Mouse (Mus musculus) liver, embryonic 16.5 days (tissue): Measurements from ENCODE around the gene Gapdh. TPM values are rescaled to one million over a fixed set of nuclear protein-coding genes. Genes with fewer than 3 reads are reported as not detected.

Experiments used
- ATAC-seq: fragments of 200-750 bp; cut with Nextera tagmentation; 2 replicates; pipeline ENCODE4 v1.8.0; 2017; ENCODE audit warnings: low read depth, mild to moderate bottlenecking, moderate number of reproducible peaks, moderate library complexity
- H3K27ac ChIP-seq: fragments of 300-500 bp; sonication (generic); 2 replicates; pipeline ENCODE4 v1.5.1; 2014; ENCODE audit warnings: mild to moderate bottlenecking, low read length
- H3K27me3 ChIP-seq: fragments of 300-500 bp; sonication (generic); 2 replicates; pipeline ENCODE4 v1.6.1; 2014; ENCODE audit warnings: low read depth, low read length, mixed read lengths; ENCODE audit not compliant: control insufficient read depth, insufficient read depth
- H3K36me3 ChIP-seq: fragments of 300-500 bp; sonication (generic); 2 replicates; pipeline ENCODE4 v1.6.1; 2014; ENCODE audit warnings: mild to moderate bottlenecking; ENCODE audit not compliant: control insufficient read depth, insufficient read depth
- H3K4me1 ChIP-seq: fragments of 300-500 bp; sonication (generic); 2 replicates; pipeline ENCODE4 v1.6.1; 2014; ENCODE audit warnings: low read depth, low read length, mixed read lengths; ENCODE audit not compliant: control insufficient read depth
- H3K4me2 ChIP-seq: fragments of 300-500 bp; sonication (generic); 2 replicates; pipeline ENCODE4 v1.6.1; 2014; ENCODE audit warnings: low read depth, low read length, mixed read lengths
- H3K4me3 ChIP-seq: fragments of 300-500 bp; sonication (generic); 2 replicates; pipeline ENCODE4 v1.5.1; 2014; ENCODE audit warnings: low read depth, mild to moderate bottlenecking, low read length
- H3K9ac ChIP-seq: fragments of 300-500 bp; sonication (generic); 2 replicates; pipeline ENCODE4 v1.6.1; 2014; ENCODE audit warnings: low read depth, low read length
- H3K9me3 ChIP-seq: fragments of 300-500 bp; sonication (generic); replicated peaks from 2 replicates; pipeline ENCODE4 v1.6.1; 2016; ENCODE audit warnings: low read length; ENCODE audit not compliant: control insufficient read depth
- WGBS: fragments of 180-500 bp; shearing (Covaris S2); extraction: QIAGEN DNeasy Blood & Tissue Kit; methylation state at CpG from one replicate; pipeline ENCODE4 v1.1.7; 2014; ENCODE audit not compliant: insufficient replicate concordance; 5-methylcytosine and 5-hydroxymethylcytosine counted together
- polyA plus RNA-seq: library from polyadenylated mRNA; unstranded; fragments of >200 nt; fragmentation: Nextera tagmentation; extraction: Ambion mirVana; gene quantifications from 2 replicates; pipeline ENCODE4 v1.2.1, GENCODE M21; 2015

Gapdh gene
- polyA plus RNA-seq, 1 experiment from 2014 or later: 1,202 TPM

DNA sequence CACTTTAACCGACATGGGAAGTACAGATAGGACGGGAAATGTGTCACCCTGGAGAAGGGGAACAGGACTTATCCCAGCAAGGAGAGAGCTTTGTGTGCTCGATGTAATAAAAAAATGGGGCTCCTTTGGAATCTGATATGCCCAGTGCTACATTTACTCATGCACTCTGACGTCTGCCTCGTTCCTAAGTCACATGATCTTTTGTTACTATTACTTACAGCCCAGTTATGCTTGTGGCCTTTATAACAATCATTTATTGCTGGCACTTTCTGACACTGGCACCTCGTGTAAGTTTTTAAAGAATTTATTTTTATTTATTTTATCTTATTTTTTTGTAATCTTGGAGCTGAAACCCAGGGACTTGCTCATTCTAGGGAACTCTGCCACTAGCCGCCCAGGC lies 27.1 kb upstream of the Gapdh start:
- no peaks in the 10 kb centered on the region for H3K27me3 ChIP-seq
- peak overlapping the region; percentile 100 for H3K27ac ChIP-seq
- H3K4me3 ChIP-seq: peak overlapping the region; percentile 81
- H3K36me3 ChIP-seq: peaks cover 30% of the 10 kb centered on the region
- WGBS: 26% methylated on average over 7 of the region's 7 CpGs
- H3K9me3 ChIP-seq: no peaks in the 10 kb centered on the region
- peak overlapping the region; percentile 92 for H3K4me2 ChIP-seq
- no peak for ATAC-seq
- H3K4me1 ChIP-seq: peaks cover 17% of the 10 kb centered on the region
- H3K9ac ChIP-seq: peak overlapping the region; percentile 1; the same call in 1 of the 2 replicates

- Histone ChIP-seq H3K36me3 (peaks cover 36% of the 10 kb centered on the region), H3K4me2 (peak overlapping the region; percentile 92), H3K4me3 (peak overlapping the region; percentile 81), H3K9ac (peak overlapping the region; percentile 77), H3K27me3 (no peaks in the 10 kb centered on the region), H3K4me1 (peaks cover 20% of the 10 kb centered on the region), H3K27ac (peak overlapping the region; percentile 100), H3K9me3 (no peaks in the 10 kb centered on the region)
- WGBS: 11% methylated on average over 5 of the region's 5 CpGs
- no peak for ATAC-seq
Measured at GRCm38 (mm10) chr6:125192841-125193240, 26.6 kb upstream of the Gapdh start.

- 0% methylated on average over 34 of the region's 34 CpGs for WGBS
- ATAC-seq: peak; percentile 87
- Histone ChIP-seq H3K27ac (peak overlapping the region; percentile 100), H3K4me3 (peak overlapping the region; percentile 81), H3K36me3 (peaks cover 42% of the 10 kb centered on the region), H3K4me1 (peaks cover 20% of the 10 kb centered on the region), H3K4me2 (peak overlapping the region; percentile 92), H3K9ac (peak overlapping the region; percentile 77), H3K27me3 (no peaks in the 10 kb centered on the region), H3K9me3 (no peaks in the 10 kb centered on the region)
Measured at GRCm38 (mm10) chr6:125192016-125192714, 25.9 kb upstream of the Gapdh start.

DNA sequence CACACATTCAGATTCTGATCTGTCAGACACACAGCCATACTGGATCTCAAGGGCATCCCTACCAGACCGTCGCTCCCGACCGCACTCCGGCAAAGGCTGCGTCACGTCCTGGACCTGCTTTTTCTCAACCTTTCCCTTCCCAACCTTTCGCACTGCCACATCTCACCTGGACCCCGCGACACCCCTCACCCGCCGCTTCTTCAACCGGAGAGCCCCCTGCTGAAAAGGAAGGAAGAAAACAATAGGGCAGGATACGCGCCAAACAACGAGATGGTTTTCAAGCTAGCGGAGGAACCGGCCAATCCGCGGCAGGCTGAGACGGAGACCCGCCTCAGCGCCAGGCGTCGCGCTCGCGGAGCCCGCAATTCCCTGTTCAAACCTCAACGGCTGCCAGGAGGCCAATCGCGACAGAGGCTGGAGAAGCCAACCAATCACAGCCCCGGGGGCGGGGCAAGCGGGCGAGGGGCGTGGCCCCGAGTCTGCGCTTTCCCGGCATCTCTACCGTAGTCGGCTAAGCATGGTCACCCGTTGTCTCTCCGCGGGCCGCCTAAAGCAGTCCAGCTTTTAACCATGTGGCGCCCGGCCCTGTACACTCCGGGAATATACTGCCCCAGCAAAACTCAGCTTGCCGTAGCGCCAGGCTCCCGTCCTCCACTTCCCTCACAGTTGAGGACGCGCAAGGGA lies 25.2 kb upstream of the Gapdh start, which contains the start of the genes Ncapd2 and Mrpl51:
Ncapd2 (minus strand) TSS at position 370 of the 684 bp plus-strand sequence.
Mrpl51 (plus strand) TSS at position 470 of the 684 bp plus-strand sequence.
- Histone ChIP-seq H3K9ac (peak within 1 kb of the TSS; percentile 77), H3K27ac (peak within 1 kb of the TSS; percentile 100), H3K4me2 (peak within 1 kb of the TSS; percentile 92), H3K9me3 (no peaks in the 10 kb centered on the region), H3K36me3 (peaks cover 49% of the 10 kb centered on the region), H3K27me3 (no peaks in the 10 kb centered on the region), H3K4me3 (peak within 1 kb of the TSS; percentile 81), H3K4me1 (peaks cover 20% of the 10 kb centered on the region)
- under 1% methylated on average over 54 of the region's 54 CpGs for WGBS
- peak; percentile 94 for ATAC-seq

DNA sequence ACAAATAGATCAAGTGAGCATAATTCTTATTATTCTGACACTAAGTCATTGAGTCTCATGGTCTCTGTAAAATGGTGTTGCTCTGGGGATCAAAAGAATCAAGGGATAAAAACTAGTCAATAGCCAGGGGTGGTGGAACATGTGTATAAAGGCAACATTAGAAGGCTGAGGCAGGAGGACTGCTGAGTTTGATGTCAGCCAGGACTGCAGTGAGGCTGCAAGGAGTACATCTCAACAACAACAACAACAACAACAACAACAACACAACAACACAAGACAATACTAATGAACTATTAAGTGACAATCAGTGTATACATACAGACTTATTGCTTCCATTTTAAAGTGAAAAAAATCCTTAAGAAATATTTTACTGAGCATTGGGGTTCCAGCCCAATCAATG lies 24.5 kb upstream of the Gapdh start:
- peak overlapping the region; percentile 81 for H3K4me3 ChIP-seq
- H3K9ac ChIP-seq: peak overlapping the region; percentile 76
- ATAC-seq: no peak
- peaks cover 20% of the 10 kb centered on the region for H3K4me1 ChIP-seq
- peak overlapping the region; percentile 57 for H3K4me2 ChIP-seq
- H3K27ac ChIP-seq: peak overlapping the region; percentile 100
- no peaks in the 10 kb centered on the region for H3K27me3 ChIP-seq
- peaks cover 56% of the 10 kb centered on the region for H3K36me3 ChIP-seq
- H3K9me3 ChIP-seq: no peaks in the 10 kb centered on the region

GRCm38 (mm10) chr6:125186203-125186602 lies 19.9 kb upstream of the Gapdh start:
- ATAC-seq: no peak
- Histone ChIP-seq H3K9ac (no peak overlapping the region), H3K36me3 (peaks cover 83% of the 10 kb centered on the region), H3K4me1 (peaks cover 14% of the 10 kb centered on the region), H3K9me3 (no peaks in the 10 kb centered on the region), H3K27ac (no peak overlapping the region), H3K27me3 (no peaks in the 10 kb centered on the region), H3K4me3 (no peak overlapping the region), H3K4me2 (no peak overlapping the region)
- WGBS: 88% methylated on average over 10 of the region's 10 CpGs

- H3K36me3 ChIP-seq: peaks cover 98% of the 10 kb centered on the region
- WGBS: 84% methylated on average over 5 of the region's 5 CpGs
- ATAC-seq: no peak
- H3K9ac ChIP-seq: no peak overlapping the region
- no peaks in the 10 kb centered on the region for H3K9me3 ChIP-seq
- no peaks in the 10 kb centered on the region for H3K27me3 ChIP-seq
- H3K4me2 ChIP-seq: no peak overlapping the region
- H3K4me3 ChIP-seq: no peak overlapping the region
- no peak overlapping the region for H3K27ac ChIP-seq
- H3K4me1 ChIP-seq: no peaks in the 10 kb centered on the region
Measured at GRCm38 (mm10) chr6:125182133-125182532, 15.9 kb upstream of the Gapdh start.

GRCm38 (mm10) chr6:125179601-125180000 lies 13.3 kb upstream of the Gapdh start:
- no peaks in the 10 kb centered on the region for H3K9me3 ChIP-seq
- H3K4me1 ChIP-seq: no peaks in the 10 kb centered on the region
- no peak for ATAC-seq
- no peak overlapping the region for H3K4me2 ChIP-seq
- no peak overlapping the region for H3K4me3 ChIP-seq
- peaks cover 98% of the 10 kb centered on the region for H3K36me3 ChIP-seq
- H3K27me3 ChIP-seq: no peaks in the 10 kb centered on the region
- WGBS: 92% methylated on average over 7 of the region's 7 CpGs
- no peak overlapping the region for H3K9ac ChIP-seq
- H3K27ac ChIP-seq: no peak overlapping the region

- Histone ChIP-seq H3K4me3 (no peak overlapping the region), H3K9ac (no peak overlapping the region), H3K27ac (no peak overlapping the region), H3K27me3 (no peaks in the 10 kb centered on the region), H3K4me1 (peaks cover 5% of the 10 kb centered on the region; the same call in 1 of the 2 replicates), H3K36me3 (peaks cover 100% of the 10 kb centered on the region), H3K4me2 (no peak overlapping the region), H3K9me3 (no peaks in the 10 kb centered on the region)
- WGBS: 93% methylated on average over 5 of the region's 5 CpGs
- no peak for ATAC-seq
Measured at GRCm38 (mm10) chr6:125175469-125175868, 9.2 kb upstream of the Gapdh start.
